Mouse (Mus musculus) ES-Bruce4 (cell line): ENCODE measurements at regions not wholly inside any gene's neighbourhood (a gene's known extent, or its start where the extent isn't known, plus 50 kb on each side); places are given as distances from the start of the nearest gene placed in this dataset.

Experiments
- H3K27ac ChIP-seq: 2 replicates; pipeline ENCODE4 v1.5.1; 2012; ENCODE audit warnings: low read length, inconsistent platforms; ENCODE audit not compliant: insufficient read depth
- H3K27me3 ChIP-seq: 2 replicates; pipeline ENCODE4 v1.6.1; 2012; ENCODE audit warnings: mild to moderate bottlenecking, low read length, inconsistent platforms; ENCODE audit not compliant: control insufficient read depth, poor library complexity, insufficient read depth, severe bottlenecking
- H3K36me3 ChIP-seq: 2 replicates; pipeline ENCODE4 v1.6.1; 2012; ENCODE audit warnings: inconsistent platforms, mild to moderate bottlenecking, low read length, moderate library complexity; ENCODE audit not compliant: control insufficient read depth, poor library complexity, insufficient read depth, severe bottlenecking
- H3K4me1 ChIP-seq: one replicate; pipeline ENCODE4 v1.8.1; 2011; ENCODE audit warnings: low read length; ENCODE audit not compliant: control insufficient read depth, insufficient read depth
- H3K4me3 ChIP-seq: 2 replicates; pipeline ENCODE4 v1.5.1; 2011; ENCODE audit warnings: low read depth, mild to moderate bottlenecking, low read length
- H3K9ac ChIP-seq: 2 replicates; pipeline ENCODE4 v1.6.1; 2012; ENCODE audit warnings: low read depth, mild to moderate bottlenecking, inconsistent platforms; ENCODE audit not compliant: poor library complexity, severe bottlenecking
- H3K9me3 ChIP-seq: replicated peaks from 2 replicates; pipeline ENCODE4 v1.6.1; 2012; ENCODE audit warnings: mild to moderate bottlenecking, low read length, inconsistent platforms; ENCODE audit not compliant: control insufficient read depth, poor library complexity, insufficient read depth, severe bottlenecking
- CTCF ChIP-seq: IDR thresholded peaks from one replicate; pipeline ENCODE4 v1.8.1; 2011; ENCODE audit warnings: low read depth, low read length
- EP300 ChIP-seq: IDR thresholded peaks from 2 replicates; pipeline ENCODE4 v1.6.1; 2011; ENCODE audit warnings: low read depth, low read length; ENCODE audit not compliant: insufficient read depth
- POLR2A ChIP-seq: IDR thresholded peaks from one replicate; pipeline ENCODE4 v1.8.1; 2011; ENCODE audit warnings: low read length; ENCODE audit not compliant: insufficient read depth

DNA sequence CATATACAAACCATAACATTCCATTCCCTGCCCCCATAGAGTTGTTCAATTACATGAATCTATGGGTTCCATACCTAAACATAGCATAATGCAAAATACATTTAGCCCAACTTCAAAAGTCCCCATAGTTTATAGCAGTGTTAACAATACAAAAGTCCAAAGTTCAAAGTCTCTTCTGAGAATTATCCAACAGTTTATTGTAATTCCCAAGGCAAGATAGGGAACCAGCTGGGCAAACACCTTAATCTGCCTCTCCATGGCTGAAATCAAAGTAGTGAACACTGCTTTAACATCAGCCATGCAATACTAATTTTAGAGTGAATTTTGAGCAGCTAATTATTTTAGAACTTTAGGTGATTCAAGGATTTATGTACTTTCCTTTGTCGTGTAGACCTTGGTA, 72.7 kb upstream of the Gprin3 start:
- Histone ChIP-seq H3K9me3 (no peaks in the 10 kb centered on the region), H3K27ac (no peak overlapping the region), H3K9ac (no peak overlapping the region), H3K27me3 (no peaks in the 10 kb centered on the region), H3K4me3 (no peak overlapping the region), H3K36me3 (no peaks in the 10 kb centered on the region), H3K4me1 (no peaks in the 10 kb centered on the region)
- no peak for TF ChIP-seq CTCF
- TF ChIP-seq POLR2A: no peak
- no peak for TF ChIP-seq EP300

DNA sequence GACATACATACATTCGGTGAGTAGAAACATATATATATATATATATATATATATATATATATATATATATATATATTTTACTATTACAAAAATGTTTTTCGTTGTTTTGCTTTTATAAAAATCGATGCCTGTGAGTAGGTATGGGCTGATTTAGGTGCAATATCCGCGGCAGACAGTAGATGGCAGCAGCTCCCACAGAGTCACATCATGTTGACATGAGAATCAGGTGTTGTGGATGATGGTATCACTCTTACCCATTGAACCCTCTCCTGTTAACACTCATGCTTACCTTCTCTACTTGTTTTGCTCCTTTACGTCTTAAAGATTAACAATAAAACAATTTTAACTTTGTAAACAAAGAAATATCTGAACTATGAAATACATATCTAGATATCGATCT, 72.0 kb upstream of the Gprin3 start:
- H3K27ac ChIP-seq: no peak overlapping the region
- no peak overlapping the region for H3K4me3 ChIP-seq
- TF ChIP-seq CTCF (peak; percentile 61), EP300 (no peak), POLR2A (no peak)
- H3K27me3 ChIP-seq: no peaks in the 10 kb centered on the region
- no peaks in the 10 kb centered on the region for H3K9me3 ChIP-seq
- no peak overlapping the region for H3K9ac ChIP-seq
- no peaks in the 10 kb centered on the region for H3K4me1 ChIP-seq
- no peaks in the 10 kb centered on the region for H3K36me3 ChIP-seq

DNA sequence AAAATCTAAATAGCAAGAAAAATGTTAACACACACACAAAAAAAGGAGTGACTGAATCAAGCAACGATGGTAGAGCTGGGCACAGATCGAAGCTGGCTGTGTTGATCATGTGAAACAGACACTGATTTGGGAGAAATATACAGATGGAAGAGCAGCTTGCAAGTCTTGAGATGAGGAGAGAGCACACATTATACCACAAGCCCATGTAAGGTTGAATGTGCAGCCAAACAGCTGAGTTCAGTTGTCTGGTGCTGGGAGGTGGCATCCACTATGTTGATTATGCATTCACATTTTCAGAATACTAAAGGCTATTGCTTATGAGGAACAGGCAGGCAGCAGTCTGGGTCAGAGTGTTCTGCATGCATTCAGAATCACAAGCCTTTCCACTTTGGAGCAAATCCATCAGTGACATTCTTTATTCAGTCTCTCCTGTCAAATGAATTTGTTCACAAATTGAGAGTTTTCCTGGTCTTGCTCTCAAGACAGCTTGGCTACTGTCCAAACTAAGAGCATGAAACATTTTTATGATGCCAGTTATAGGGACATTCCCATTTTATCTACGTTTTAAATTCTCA, 63.0 kb upstream of the Gprin3 start:
- TF ChIP-seq POLR2A: no peak
- no peak for TF ChIP-seq CTCF
- TF ChIP-seq EP300: no peak
- H3K4me3 ChIP-seq: no peak overlapping the region
- no peaks in the 10 kb centered on the region for H3K9me3 ChIP-seq
- H3K4me1 ChIP-seq: no peaks in the 10 kb centered on the region
- no peaks in the 10 kb centered on the region for H3K36me3 ChIP-seq
- H3K9ac ChIP-seq: no peak overlapping the region
- no peaks in the 10 kb centered on the region for H3K27me3 ChIP-seq
- no peak overlapping the region for H3K27ac ChIP-seq

DNA sequence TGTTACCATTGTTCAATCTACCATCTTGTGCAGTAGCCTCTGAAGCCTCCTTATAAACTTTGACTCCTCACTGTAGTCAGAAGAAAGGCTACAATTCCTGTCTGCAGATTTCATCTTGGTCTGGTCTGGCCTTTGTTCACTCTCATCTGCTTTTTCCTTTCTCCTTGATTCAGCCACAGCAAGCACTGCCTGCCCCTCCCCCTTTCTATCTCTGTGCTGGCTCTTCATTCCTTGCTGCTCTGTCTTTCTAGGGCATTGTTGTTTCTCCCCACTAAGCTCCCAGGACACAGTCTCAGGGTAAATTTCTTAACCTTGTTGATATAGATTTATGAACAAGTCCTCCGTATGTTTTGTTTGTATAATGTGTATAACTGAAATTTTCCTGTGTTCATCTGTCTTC, 62.3 kb upstream of the Gprin3 start:
- H3K9ac ChIP-seq: no peak overlapping the region
- no peak overlapping the region for H3K4me3 ChIP-seq
- H3K9me3 ChIP-seq: no peaks in the 10 kb centered on the region
- H3K27me3 ChIP-seq: no peaks in the 10 kb centered on the region
- H3K27ac ChIP-seq: no peak overlapping the region
- H3K36me3 ChIP-seq: no peaks in the 10 kb centered on the region
- no peak for TF ChIP-seq POLR2A
- TF ChIP-seq CTCF: no peak
- TF ChIP-seq EP300: no peak
- H3K4me1 ChIP-seq: no peaks in the 10 kb centered on the region

DNA sequence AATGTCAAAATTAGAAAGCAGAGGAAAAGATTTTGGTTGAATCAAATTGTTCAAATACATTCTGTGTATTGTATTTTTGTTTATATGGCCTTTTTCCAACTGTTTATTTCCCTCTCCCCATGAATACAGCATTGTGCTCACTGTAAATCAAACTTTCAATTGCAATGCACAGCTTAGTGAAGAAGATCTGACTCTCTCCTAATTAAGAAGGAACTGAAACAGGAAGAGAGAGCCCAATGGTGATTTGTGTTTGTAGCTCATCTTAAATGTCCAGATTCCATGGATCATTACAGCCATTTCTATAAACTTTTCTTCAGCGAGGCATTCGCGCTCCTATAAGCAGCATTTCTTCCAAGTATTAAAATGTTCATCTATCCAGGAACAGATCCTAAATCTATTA, 57.9 kb upstream of the Gprin3 start:
- H3K9me3 ChIP-seq: no peaks in the 10 kb centered on the region
- H3K9ac ChIP-seq: no peak overlapping the region
- TF ChIP-seq EP300 (no peak), POLR2A (no peak), CTCF (no peak)
- no peaks in the 10 kb centered on the region for H3K4me1 ChIP-seq
- H3K27me3 ChIP-seq: no peaks in the 10 kb centered on the region
- no peak overlapping the region for H3K4me3 ChIP-seq
- H3K36me3 ChIP-seq: no peaks in the 10 kb centered on the region
- no peak overlapping the region for H3K27ac ChIP-seq

DNA sequence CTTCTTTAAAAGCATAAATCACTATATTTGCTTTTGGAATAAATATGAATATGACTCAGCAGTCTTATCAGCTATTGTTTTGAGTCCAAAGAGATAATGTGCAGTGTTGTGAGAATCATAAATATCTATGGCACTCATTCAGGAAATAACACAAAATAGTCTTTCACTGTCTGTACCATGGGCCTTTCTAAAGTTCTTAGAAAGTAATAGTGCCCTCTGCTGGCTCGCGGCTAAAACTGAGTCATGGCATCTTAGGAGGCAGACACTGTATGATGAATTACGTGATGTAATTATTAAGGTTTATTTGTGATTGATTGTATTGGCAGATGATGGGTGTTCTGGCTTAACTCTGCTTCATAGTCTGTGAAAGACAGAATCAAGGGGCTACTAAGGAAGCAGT, 57.5 kb upstream of the Gprin3 start:
- Histone ChIP-seq H3K36me3 (no peaks in the 10 kb centered on the region), H3K4me3 (no peak overlapping the region), H3K9me3 (no peaks in the 10 kb centered on the region), H3K27ac (no peak overlapping the region), H3K27me3 (no peaks in the 10 kb centered on the region), H3K4me1 (no peaks in the 10 kb centered on the region), H3K9ac (no peak overlapping the region)
- TF ChIP-seq EP300 (no peak), POLR2A (no peak)
